Mouse (Mus musculus): Measurements from ENCODE around the gene Prg2.

Prg2 gene

DNA sequence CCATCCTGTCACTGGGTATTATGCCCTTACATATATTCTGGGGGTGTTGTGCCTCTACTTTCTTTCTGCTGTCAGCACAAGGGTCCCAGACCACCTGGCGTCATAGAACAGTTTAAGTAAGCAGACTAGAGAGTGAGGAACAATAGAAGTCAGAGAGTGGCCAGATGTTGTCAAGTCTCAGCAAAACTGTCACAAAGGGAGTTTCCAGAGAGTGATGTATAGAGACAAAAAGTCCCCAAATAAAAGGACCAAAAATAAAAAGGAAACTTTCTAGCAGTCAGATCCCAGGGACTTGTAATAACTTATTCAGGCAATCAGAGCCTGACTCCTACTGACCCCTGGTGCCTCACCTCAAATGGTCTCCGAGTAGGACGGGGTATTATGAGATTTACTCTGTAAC lies 18.4 kb upstream of the Prg2 start:
- peak; percentile 38 for DNase-seq (ENCODE audit: low spot score)

DNA sequence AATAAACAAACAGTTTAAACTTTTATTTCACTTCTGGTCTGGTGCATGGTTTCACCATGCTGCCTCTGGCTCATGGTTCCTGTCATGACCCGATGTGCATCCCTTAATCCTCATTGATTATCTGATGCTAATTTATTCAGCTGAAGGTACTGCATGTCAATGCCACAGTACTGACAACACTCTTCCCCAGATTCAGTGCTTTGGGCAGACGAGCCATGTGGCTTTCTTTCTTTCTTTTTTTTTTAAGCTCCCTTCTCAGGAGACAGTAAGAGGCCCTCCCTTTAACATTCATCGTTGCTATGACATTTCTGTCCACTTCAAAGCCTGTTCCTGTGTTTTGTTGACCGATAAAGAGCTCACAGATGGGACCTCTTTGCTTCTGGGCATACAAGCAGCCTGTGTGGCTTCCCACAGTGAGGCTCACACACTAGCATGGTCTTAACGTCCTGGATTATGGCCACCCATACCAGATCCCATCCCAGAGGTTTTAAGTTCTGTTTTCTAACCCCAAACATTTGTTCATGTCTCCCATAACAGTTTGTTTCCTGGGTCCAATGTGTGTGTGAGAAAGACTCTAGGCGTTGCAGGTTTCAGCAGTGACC lies 17.3 kb upstream of the Prg2 start:
- DNase-seq (ENCODE audit: low spot score), result peak; percentile 30

DNA sequence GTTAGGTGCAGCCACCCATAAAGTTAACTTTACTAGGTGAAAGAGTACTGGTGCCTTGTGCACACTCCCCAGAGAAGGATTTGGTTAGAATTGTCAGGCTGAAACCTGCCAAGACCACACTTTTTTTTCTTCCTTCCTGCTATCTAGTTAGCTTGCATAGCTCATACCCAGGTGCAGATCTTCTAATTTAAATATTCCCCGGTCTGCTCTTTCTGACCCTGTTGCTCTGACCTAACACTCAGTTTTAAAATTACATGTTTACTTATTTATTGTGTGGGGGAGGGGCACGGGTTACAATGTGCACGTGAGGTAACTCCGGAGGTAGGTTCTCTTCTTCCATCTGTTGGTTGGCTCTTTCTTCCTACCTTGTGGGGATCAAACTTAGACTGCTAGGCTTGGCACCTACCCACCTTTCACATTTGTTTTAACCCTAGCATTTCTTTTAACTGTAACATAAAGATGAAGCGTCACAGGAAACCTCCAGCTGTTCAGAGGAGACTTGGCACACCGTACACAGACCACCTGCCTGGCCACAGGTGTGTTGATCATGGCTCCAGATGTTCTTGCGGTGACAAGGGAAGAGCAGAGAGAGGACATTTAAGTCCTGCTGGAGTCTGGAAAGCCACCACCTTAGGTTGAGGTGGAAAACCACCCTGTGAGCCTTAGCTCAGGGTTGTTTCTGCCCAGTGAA lies 16.0 kb upstream of the Prg2 start:
- no peak for DNase-seq (ENCODE audit: low spot score)

DNA sequence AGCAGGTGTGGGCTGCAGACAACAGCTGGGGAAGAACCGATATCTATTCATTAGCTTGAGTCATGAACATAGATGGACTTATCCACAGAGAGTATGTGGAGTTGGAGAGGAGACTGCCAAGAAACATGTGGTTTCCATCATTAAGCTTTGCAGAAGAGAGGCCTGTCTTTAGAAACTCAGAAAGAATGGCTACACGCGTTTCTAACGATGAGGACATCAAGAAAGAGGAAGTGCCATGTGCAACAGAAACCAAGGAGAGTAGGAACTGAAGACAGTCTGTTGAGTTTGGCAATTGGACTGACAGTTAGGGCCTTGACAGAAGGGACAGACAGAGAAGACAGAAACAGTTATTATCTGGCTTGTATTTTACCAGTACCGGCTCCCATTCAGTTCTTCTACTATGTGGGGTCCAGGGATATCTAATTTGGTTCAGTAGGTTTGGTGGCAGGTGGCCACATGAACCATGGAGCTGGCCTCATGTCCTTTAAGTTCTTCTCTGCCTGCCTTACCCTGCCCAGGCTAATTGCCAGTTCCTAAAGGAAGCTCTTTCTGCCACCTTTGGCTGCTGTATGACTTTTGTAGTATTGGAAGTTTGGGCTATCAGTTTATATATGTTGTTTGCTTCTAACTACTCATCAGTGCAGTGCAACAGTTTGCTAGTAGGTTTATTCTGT lies 12.8 kb upstream of the Prg2 start:
- DNase-seq (ENCODE audit: low spot score), result no peak

DNA sequence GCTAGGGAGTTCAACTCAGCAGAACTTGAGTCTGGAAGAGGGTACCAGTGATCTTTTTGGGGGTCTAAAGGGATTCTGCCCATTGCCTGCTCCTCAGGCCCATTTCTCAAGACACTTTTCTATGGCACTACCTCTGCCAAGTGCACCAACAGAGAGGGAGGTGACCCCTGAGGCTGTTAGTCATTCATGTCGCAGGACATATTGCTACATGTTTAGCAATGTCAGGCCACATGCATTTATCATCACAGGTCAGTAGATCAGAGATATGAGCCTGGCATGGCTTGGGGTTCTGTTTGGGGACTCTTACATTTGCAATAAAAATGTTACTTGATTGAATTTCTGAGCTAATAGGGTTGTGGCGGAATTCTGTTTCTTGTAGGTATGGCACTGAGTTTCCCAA lies 4.7 kb upstream of the Prg2 start:
- DNase-seq (ENCODE audit: low spot score), result no peak

DNA sequence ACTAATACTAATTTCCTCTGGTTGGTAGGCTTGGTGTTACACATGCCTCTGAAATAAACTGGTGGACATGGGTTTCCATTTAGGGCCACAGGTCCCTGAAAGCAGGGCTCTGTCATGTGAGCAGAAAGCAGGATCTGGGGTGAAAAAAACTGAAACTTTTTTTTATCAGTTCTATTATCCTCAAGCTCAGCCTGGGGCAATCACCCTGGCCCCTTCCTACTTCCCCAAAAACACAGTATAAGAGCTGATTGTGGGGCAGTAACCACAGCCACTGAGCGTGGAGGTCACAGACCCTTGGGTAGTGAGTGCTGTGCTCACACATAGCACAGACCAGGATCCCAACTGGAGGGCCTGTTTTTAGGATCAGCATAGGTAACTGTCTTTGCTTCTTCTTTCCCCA lies 7.7 kb downstream of the Prg2 start, which contains the start of gene Prg3:
Gene Prg3 (plus strand): TSS at position 286 of the 400 bp plus-strand sequence.
- DNase-seq (ENCODE audit: low spot score), result no peak

DNA sequence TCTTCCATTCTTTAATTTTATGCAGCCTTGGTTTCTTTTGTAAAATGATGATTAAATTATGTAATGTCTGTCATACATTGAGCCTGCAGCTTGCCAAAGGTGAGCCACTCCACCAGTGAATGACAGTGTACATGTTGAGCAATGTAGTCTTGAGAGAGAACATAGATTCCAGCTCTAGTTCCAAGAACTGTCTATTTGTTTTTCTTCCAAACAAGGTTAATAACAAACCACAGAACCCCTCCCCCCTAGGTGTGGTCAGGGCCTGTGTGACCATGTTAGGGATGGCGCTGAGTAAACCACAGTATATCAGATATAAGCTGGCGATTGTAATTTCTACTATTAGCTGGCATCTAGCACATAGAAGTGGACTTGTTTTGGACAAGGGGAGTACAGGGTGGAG lies 16.1 kb downstream of the Prg2 start:
- DNase-seq (ENCODE audit: low spot score), result no peak

DNA sequence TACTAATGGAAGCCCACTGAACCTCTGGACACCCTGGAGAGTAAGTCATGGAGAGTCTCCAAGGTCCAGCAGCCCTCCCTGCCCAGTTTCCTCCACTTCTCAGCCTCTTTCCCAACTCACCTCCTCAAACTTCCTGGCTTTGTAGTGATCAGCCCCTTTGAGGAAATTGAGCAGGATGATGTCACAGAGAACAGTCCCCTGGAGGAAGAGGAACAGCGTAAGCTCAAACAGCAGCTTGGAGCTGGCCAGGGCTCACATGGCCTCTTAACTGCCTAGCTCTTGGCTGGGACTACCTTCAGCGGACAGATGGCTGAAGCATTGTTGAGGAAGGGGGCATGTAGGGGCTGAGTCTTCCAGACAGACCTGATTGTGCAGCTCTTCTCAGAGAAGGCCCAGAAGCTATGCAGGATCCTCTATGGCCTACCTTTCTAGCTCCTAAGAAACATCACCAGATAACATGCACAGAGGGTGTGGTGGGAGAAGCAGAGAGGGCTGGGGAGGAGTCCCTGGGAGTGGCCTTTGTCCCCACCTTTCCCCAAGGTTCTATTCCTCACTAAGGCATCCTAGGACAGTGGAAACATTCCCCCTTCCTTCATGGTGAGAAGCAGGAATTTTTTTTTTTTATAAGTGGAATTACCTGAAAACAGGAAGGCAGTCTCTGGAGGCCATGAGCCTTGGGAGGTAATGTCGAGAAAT lies 19.4 kb downstream of the Prg2 start:
- no peak for DNase-seq (ENCODE audit: low spot score)

DNA sequence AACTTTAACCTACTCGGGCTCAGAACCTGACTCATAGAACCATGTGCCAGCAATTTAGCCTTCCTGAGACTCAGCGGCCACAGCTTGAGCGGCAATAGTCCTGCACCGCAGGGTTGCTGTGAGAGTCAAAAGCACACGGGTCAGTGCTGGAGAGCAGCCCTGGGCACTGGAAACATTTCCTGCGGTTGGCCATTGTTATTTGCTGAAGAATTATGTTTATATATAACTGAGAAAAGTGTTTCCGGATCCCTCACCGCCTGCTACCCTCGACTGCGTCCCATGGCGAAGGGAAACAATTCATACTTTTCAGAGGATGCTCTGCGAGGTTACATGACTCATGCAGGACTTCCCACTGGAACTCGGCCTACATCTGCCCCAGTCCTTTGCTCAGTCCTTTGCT lies 21.2 kb downstream of the Prg2 start:
- DNase-seq (ENCODE audit: low spot score), result peak; percentile 69

DNA sequence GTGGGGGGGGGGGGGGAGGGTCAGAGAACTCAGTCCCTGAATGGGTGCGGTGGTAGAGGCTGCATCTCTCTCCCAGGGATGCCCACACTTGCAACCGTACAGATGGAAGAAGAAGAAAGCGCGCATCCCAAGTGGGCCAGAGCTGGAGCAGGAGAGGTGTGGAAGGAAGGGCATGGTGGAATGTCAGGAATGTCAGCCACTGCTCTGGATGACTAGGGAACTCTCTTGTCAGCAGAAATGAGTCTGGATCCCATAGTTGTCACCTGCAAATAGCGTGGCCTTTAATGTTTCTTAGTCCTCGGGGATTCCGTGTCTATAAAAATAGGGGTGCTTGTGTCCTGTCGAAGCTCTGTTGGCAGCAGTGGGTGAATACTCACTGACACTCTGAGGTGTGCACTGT lies 22.3 kb downstream of the Prg2 start:
- DNase-seq (ENCODE audit: low spot score), result no peak

DNA sequence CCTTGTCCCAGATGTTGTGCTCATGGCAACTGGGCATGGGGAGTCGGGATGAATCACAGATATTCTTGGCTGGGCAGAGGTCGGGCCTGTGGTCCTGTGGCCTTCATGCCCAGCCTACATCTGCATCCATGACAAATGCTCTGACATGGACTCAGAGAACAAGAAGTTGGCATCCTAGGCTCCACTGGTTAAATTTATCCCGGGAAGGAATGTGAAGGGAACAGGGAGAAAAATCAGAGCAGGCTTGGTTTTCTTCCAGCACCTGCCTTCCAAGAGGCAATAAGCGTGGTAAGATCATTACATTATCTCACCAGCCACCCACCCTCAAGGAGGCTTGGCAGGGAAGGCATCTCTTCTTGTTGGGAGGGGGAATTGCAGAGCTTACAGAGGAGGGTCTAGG lies 24.1 kb downstream of the Prg2 start:
- peak; percentile 33 for DNase-seq (ENCODE audit: low spot score)

DNA sequence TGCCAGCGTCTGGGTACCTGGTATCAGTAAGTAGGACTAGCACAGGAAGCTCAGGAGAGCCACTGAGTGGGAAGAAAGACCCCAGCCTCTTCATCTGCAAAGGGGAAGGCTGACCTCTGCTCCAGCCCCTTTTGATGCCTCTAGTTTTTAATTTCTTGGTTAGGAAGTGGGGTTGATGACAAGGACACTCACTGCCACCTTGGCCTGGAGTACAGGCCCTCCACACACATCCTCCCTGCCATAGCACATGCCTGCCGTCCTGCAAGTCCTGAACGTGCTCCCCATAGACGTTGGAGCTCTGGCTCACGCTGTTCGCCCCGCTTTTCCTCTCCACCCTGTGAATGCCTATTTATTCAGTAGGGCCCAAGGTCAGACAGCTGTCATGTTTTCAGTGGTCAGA lies 26.3 kb downstream of the Prg2 start:
- DNase-seq (ENCODE audit: low spot score), result no peak

DNA sequence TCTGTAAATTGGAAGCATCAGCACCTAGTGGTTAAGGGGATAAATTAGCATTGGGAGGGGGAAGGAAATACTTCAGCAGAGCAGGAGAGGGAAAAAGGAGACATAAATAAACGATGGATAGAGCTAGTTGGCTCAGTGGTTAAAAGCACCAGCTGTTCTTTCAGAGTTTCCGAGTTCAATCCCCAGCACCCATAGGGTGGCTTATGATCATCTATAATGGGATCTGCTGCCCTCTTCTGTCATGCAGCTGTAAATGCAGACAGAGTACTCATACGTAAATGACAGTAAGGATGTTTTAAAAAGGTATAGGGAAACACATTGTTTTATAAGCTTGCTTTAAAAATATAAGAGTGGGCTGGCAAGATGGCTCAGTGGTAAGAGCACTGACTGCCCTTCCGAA lies 27.5 kb downstream of the Prg2 start:
- peak; percentile 57 for DNase-seq (ENCODE audit: low spot score)

DNA sequence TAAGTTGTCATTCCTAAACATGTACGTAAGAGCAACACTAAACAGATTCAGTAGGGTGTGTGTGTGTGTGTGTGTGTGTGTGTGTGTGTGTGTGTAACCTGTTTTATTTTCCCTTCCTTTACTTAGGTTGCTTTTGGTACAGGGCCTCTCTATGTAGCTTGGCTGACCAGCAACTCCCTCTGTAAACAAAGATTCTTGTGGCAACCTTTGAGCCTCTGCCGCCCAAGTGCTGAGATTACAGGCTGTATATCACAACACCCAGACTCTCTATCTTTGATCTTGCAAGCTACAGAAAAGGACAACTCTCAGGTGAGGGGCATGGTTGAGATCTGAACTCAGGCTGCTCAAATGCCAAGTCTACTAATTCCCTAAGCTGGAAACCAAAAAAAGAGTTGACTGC lies 29.0 kb downstream of the Prg2 start:
- DNase-seq (ENCODE audit: low spot score), result no peak

DNA sequence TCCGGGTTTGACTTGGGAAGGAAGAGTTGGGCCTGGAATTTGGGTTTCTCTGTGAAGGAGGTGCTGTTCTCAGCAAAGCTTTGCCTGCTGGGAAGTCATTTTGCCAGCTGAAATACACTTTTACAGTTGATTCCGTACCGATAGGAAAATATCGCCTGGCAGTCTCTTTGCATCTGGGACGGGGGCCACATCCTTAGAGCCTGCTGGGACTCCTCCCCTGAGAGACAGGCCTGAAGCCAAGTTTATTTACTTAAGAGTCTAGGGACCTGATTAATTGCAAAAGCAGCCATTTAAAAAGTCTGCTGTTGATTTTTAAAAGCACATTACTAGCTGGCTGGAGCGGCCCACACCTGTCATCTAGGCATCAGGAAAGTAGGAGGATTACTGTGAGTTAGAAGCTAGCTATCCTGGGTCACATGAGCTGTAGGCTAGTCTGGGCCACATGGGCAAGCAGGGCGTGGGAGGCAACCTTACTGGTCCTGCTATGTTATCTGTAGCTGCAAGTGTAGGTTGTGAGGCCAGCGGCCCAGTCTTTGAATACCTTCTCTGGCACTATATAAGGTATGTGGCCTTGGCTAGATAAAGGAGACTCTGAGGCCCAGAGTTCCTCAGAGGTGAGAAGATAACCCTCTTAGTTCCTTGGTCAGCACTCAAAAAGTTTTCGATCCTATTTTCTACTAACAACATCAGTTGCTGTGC lies 31.8 kb downstream of the Prg2 start:
- peak; percentile 85 for DNase-seq (ENCODE audit: low spot score)

DNA sequence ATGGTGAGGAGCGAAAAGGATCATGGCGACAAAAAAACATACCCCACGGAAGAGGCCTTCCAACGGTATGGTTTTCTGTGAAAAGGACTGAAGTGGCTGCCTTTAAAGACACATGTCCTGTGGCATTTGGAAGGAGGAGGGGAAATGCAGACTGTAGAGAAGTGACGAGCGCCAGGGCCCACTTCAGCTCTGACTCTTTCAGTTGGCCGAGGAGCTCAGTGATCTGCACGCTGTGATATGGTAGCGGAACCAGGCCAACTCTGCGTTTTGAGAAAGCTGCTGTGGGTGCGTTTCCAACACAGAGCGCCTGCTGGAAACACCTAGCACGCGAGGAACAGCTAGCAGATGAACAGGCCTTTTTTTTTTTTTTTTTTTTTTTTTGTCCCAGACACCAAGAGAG lies 32.4 kb downstream of the Prg2 start:
- DNase-seq (ENCODE audit: low spot score), result no peak

DNA sequence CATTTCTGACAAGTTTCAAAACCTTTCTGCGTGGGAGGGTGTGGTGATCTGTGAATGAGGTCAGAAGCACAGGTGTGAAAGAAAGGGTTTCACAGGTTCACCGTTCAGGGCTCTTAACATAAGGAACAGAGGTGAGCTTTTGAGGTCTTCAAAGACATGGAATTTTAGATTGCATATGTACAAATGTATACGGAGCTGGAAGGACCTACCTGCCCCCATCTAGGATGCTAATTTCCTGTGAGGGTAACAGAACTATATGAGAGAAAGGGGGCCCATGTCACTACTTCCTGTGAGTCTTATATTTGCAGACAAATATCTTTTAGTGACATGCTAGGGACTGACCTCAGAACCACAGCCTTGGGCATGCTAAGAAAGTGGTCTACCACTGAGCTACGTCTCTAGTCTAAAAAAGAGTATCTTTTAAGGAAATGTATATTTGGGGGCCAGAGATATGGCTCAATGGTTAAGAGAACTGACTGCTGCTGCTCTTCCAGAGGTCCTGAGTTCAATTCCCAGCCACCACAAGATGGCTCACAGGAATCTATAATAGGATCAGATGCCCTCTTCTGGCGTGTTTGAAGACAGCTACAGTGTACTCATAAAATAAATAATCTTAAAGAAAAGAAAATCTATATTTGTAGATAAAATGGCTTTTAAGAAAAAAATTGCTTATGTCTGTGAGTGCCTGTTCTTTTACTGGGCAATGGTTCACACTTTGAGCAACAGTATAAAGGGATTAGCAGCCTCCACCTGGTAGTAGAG lies 33.7 kb downstream of the Prg2 start:
- no peak for DNase-seq (ENCODE audit: low spot score)

DNA sequence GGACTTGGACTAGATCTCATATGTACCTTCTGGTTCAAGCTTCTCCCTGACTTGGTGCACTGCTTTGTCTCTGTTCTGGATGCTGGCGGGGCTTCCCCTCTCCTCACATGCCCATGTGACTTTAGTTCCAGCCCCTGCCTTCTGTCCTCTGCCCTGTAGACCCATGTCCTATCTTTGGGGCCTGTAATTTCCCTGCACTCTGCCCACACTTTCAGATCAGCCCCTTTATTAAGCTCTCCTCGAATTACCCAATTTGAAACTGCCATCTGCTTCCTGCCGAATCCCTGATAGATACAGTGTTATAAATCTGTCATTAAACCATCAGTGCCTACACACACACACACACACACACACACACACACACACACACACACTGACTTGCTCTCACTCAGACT lies 34.3 kb downstream of the Prg2 start:
- peak; percentile 71 for DNase-seq (ENCODE audit: low spot score)

DNA sequence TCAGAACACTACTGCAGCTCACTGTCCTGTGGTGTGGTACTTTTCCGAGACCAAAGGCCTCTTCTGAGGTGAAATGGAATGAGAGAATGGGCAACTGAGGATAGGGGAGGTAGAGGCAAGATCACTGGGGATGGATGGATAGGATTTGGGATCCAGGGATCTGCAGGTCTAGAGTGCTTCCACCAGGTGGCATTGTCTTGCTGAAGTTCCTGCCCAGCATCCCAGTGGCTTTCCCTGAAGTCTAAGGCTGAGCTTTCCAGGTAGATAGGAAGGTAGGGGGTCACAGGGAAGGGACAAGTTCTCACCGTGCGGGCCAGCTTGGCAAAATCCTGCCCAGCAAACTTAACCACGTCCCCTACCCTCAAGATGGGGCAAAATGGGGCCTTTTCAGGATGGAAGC lies 41.8 kb downstream of the Prg2 start:
- DNase-seq (ENCODE audit: low spot score), result peak; percentile 70

DNA sequence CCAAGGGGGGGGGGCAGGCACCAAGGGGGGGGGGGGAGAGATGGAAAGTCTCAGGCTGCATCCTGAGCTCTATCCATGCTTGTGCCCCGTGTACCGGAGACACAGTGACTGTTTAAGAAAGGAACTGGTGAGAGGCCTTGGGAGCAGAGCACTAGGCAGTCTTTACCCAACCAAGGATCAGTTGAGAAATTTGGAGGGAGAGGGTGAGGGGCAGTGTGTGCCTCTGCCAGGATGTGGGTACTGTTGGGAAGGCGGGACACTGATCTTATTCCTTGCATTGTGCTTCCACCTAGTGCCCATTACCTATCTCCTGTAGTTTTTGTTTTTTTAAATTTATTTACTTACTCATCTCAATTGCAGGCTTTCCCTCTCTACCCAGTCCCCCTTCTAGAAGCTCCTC lies 45.9 kb downstream of the Prg2 start:
- peak; percentile 64 for DNase-seq (ENCODE audit: low spot score)

DNA sequence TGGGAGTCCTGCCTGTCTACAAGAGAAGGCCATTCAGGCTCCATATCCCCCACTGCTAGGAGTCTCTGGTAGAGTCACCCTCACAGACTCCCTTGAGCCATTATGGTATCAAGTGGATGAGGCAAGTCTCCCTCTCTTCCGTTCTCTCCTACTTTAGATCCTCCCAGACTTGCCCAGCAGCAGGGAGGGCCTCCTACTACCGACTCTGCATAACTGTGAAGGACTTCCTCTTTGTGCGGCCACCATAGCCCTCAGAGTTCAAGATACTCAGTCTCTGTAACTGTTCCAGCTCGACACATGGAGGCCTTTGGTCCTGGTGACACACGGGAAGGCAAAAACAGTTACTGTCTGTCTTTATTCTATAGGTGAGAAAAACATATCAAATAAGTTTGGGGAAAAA lies 47.0 kb downstream of the Prg2 start:
- no peak for DNase-seq (ENCODE audit: low spot score)

DNA sequence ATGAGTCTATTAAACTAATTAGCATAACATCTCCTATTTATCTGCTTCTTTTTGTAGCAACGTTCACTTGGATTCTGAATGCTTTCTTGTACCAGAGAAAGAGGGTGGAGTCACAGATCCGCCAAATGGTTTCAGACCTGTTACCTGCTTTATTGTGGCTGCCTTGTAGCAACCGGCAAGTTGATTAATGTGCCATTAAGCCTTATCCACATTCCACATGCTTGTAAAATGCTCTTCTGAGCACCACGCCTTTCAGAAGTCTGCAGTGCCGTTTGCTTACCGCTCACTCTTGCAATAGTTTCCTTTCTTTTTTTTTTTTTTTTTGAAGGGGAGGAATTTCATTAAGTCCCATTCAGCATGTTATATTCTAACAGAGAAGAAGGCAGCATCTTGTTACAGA lies 49.6 kb downstream of the Prg2 start:
- DNase-seq (ENCODE audit: low spot score), result no peak
